21 mouse cellular contexts compared by ENCODE assay signal in genomic region chr4:16631371-16631770, GRCm38 (mm10).
A peak's percentile ranks its signal among the peaks of the same experiment; 100 is the strongest.
DNase-seq lines count a peak whose midpoint lies in the region; ATAC-seq and TF ChIP-seq lines count a peak whose summit lies in the region.
"Had no signal": no experiment of that assay in that cellular context is flagged by ENCODE, and none has a peak within 500 bp of the region (broad histone marks: within the 10 kb centered on the region; RNA-seq: fewer than 3 reads in every experiment).

No protein-coding gene starts in this region.

- H3K27ac ChIP-seq in stomach, postnatal 0 days (replicated peaks), result no peak overlapping the region
- H3K27ac ChIP-seq: embryonic facial prominence, embryonic 10.5 days; embryonic facial prominence, embryonic 12.5 days; forebrain, embryonic 13.5 days; forebrain, embryonic 15.5 days had no signal

- no peak for TF ChIP-seq EP300 in stomach, postnatal 0 days (optimal IDR thresholded peaks at IDR 0.05)

- H3K4me1 ChIP-seq in stomach, postnatal 0 days (replicated peaks; ENCODE audit: control insufficient read depth, insufficient read depth), result no peaks in the 10 kb centered on the region
- H3K4me1 ChIP-seq: embryonic facial prominence, embryonic 10.5 days; embryonic facial prominence, embryonic 12.5 days; forebrain, embryonic 13.5 days; forebrain, embryonic 15.5 days had no signal

- no peak for TF ChIP-seq CTCF in stomach, postnatal 0 days (IDR thresholded peaks at IDR 0.05; ENCODE audit: low read depth)

- WGBS in stomach, postnatal 0 days, result 46% methylated on average over 1 of the region's 1 CpGs

- peak; percentile 68; the same call in 1 of the 2 replicates for ATAC-seq in stomach, postnatal 0 days (ENCODE audit: low FRiP score, low TSS enrichment)
- ATAC-seq: CD4-positive, CD25-positive, alpha-beta regulatory T cell, adult 4 months; forebrain, embryonic 13.5 days; forebrain, embryonic 15.5 days; forebrain, postnatal 0 days had no signal

- peak; percentile 28 for DNase-seq in ES-CJ7 (ENCODE audit: low read depth, low spot score)
- peak; percentile 73 for DNase-seq in R1 (ENCODE audit: low read depth, low spot score)
- DNase-seq in stomach, postnatal 0 days (ENCODE audit: low spot score), result no peak
- no peak for DNase-seq in ovary, postnatal 36 days (ENCODE audit: low spot score)
- DNase-seq in yolk sac, embryonic 10.5 days (ENCODE audit: low spot score), result no peak
- no peak for DNase-seq in liver
- DNase-seq: adrenal gland, adult 2 months; adrenal gland, postnatal 10 days; adrenal gland, postnatal 25 days; cerebellum, adult 11 months; cerebellum, adult 18-20 months; cerebellum, adult 8-10 months; cerebellum, adult 9-11 months; cerebellum, postnatal 14 days; forebrain, postnatal 0 days had no signal

- H3K27me3 ChIP-seq in stomach, postnatal 0 days (ENCODE audit: control insufficient read depth, insufficient read depth, low read length), result no peaks in the 10 kb centered on the region
- H3K27me3 ChIP-seq: CH12.LX; embryonic facial prominence, embryonic 12.5 days; forebrain, embryonic 13.5 days; forebrain, embryonic 15.5 days had no signal

- no peaks in the 10 kb centered on the region for H3K36me3 ChIP-seq in stomach, postnatal 0 days (ENCODE audit: control insufficient read depth, insufficient read depth, low read length)
- H3K36me3 ChIP-seq: embryonic facial prominence, embryonic 10.5 days; embryonic facial prominence, embryonic 12.5 days; forebrain, embryonic 15.5 days had no signal

- H3K4me3 ChIP-seq in stomach, postnatal 0 days (ENCODE audit: low read depth, low read length), result no peak overlapping the region
- H3K4me3 ChIP-seq: embryonic facial prominence, embryonic 10.5 days; embryonic facial prominence, embryonic 12.5 days; forebrain, embryonic 13.5 days; forebrain, embryonic 15.5 days had no signal

- no peak overlapping the region for H3K4me2 ChIP-seq in stomach, postnatal 0 days (replicated peaks; ENCODE audit: low read depth)
- H3K4me2 ChIP-seq: embryonic facial prominence, embryonic 12.5 days; forebrain, embryonic 13.5 days; forebrain, embryonic 15.5 days had no signal

- no peak overlapping the region for H3K9ac ChIP-seq in stomach, postnatal 0 days (ENCODE audit: low read length)
- H3K9ac ChIP-seq: embryonic facial prominence, embryonic 12.5 days; forebrain, embryonic 13.5 days; forebrain, embryonic 15.5 days; forebrain, postnatal 0 days had no signal

- no peaks in the 10 kb centered on the region for H3K9me3 ChIP-seq in stomach, postnatal 0 days (ENCODE audit: control insufficient read depth, low read length)
- H3K9me3 ChIP-seq: embryonic facial prominence, embryonic 10.5 days; embryonic facial prominence, embryonic 12.5 days; forebrain, embryonic 13.5 days; forebrain, embryonic 15.5 days had no signal

Comparison
In these comparisons a context has a peak if more than half of its experiments do, and no peak if none do; other contexts are left out.
1. DNase-seq: peak in ES-CJ7 (single experiment) and R1 (single experiment); none in stomach, postnatal 0 days (single experiment), ovary, postnatal 36 days (single experiment), yolk sac, embryonic 10.5 days (single experiment) and liver (single experiment).